Mouse (Mus musculus) MEL (cell line): ENCODE measurements around the gene Prex1. TPM values are rescaled to one million over a fixed set of nuclear protein-coding genes. Genes with fewer than 3 reads are reported as not detected.

Source experiments
- DNase-seq: peaks from one replicate; pipeline ENCODE4 v3.0.0; 2011; ENCODE audit warnings: low read depth, low spot score
- H3K27ac ChIP-seq: 2 replicates; pipeline ENCODE4 v1.5.1; 2012; ENCODE audit warnings: low read depth, mild to moderate bottlenecking, control low read depth, low read length, moderate library complexity; ENCODE audit not compliant: control insufficient read depth
- H3K27me3 ChIP-seq, 2 experiments: fragments of 150-350 bp in 1 of 2; sonication (generic) in 1 of 2; 2 replicates each; pipeline ENCODE4 v1.6.1; 2012; ENCODE audit warnings: low read length in 2 of 2, mild to moderate bottlenecking in 2 of 2, improper control_type of control experiment in 1 of 2, moderate library complexity in 1 of 2; ENCODE audit not compliant: insufficient read depth in 2 of 2, control insufficient read depth in 1 of 2
- H3K36me3 ChIP-seq, 2 experiments: 2 replicates each; pipeline ENCODE4 v1.6.1; 2012 to 2014; ENCODE audit warnings: low read length in 2 of 2, improper control_type of control experiment in 1 of 2, inconsistent platforms in 1 of 2, mild to moderate bottlenecking in 1 of 2; ENCODE audit not compliant: insufficient read depth in 2 of 2, control insufficient read depth in 1 of 2
- H3K4me1 ChIP-seq, 2 experiments: fragments of 150-350 bp in 1 of 2; sonication (generic) in 1 of 2; 2 replicates each; pipeline ENCODE4 v1.6.1; 2012; ENCODE audit warnings: low read length in 2 of 2, improper control_type of control experiment in 1 of 2, mild to moderate bottlenecking in 1 of 2; ENCODE audit not compliant: insufficient read depth in 2 of 2, control insufficient read depth in 1 of 2
- H3K4me3 ChIP-seq, 2 experiments: fragments of 150-350 bp in 1 of 2; sonication (generic) in 1 of 2; 2 replicates each; pipeline ENCODE4 v1.5.1; 2012; ENCODE audit warnings: low read depth in 2 of 2, low read length in 2 of 2, mild to moderate bottlenecking in 2 of 2, moderate library complexity in 2 of 2, control low read depth in 1 of 2, improper control_type of control experiment in 1 of 2; ENCODE audit not compliant: control insufficient read depth in 1 of 2, insufficient read depth in 1 of 2
- H3K79me2 ChIP-seq: 2 replicates; pipeline ENCODE4 v1.6.1; 2012; ENCODE audit warnings: mild to moderate bottlenecking, low read length, moderate library complexity; ENCODE audit not compliant: control insufficient read depth, poor library complexity, insufficient read depth
- H3K9ac ChIP-seq: 2 replicates; pipeline ENCODE4 v1.6.1; 2012; ENCODE audit warnings: low read depth, mild to moderate bottlenecking, control low read depth, low read length, moderate library complexity; ENCODE audit not compliant: control insufficient read depth, poor library complexity, severe bottlenecking
- H3K9me3 ChIP-seq: fragments of 150-350 bp; sonication (generic); replicated peaks from 2 replicates; pipeline ENCODE4 v1.6.1; 2012; ENCODE audit warnings: mild to moderate bottlenecking, low read length, improper control_type of control experiment, moderate library complexity; ENCODE audit not compliant: insufficient read depth
- BHLHE40 ChIP-seq: IDR thresholded peaks from 2 replicates; pipeline ENCODE4 v1.6.1; 2012; ENCODE audit warnings: low read depth, mild to moderate bottlenecking, inconsistent platforms, low read length, improper control_type of control experiment, borderline replicate concordance
- CHD1 ChIP-seq: IDR thresholded peaks from 2 replicates; pipeline ENCODE4 v1.6.1; 2012; ENCODE audit warnings: low read depth, mild to moderate bottlenecking, inconsistent platforms, low read length, improper control_type of control experiment
- CHD2 ChIP-seq: IDR thresholded peaks from 2 replicates; pipeline ENCODE4 v1.6.1; 2011; ENCODE audit warnings: low read length, improper control_type of control experiment
- EP300 ChIP-seq, 2 experiments: IDR thresholded peaks; 2 replicates each; pipeline ENCODE4 v1.6.1; 2011; ENCODE audit warnings: improper control_type of control experiment in 2 of 2, low read length in 2 of 2, low read depth in 1 of 2, mild to moderate bottlenecking in 1 of 2
- ETS1 ChIP-seq: IDR thresholded peaks from 2 replicates; pipeline ENCODE4 v1.6.1; 2012; ENCODE audit warnings: low read depth, mild to moderate bottlenecking, inconsistent platforms, low read length, improper control_type of control experiment, moderate library complexity
- GABPA ChIP-seq: IDR thresholded peaks from 2 replicates; pipeline ENCODE4 v1.6.1; 2012; ENCODE audit warnings: low read depth, mild to moderate bottlenecking, inconsistent platforms, low read length, improper control_type of control experiment, moderate library complexity
- HCFC1 ChIP-seq: IDR thresholded peaks from 2 replicates; pipeline ENCODE4 v1.6.1; 2012; ENCODE audit warnings: low read depth, mild to moderate bottlenecking, inconsistent platforms, low read length, improper control_type of control experiment, moderate library complexity
- JUND ChIP-seq: IDR thresholded peaks from 2 replicates; pipeline ENCODE4 v1.6.1; 2011; ENCODE audit warnings: low read depth, mild to moderate bottlenecking, improper control_type of control experiment, low read length
- MAFK ChIP-seq: IDR thresholded peaks from 2 replicates; pipeline ENCODE4 v1.6.1; 2011; ENCODE audit warnings: low read depth, mild to moderate bottlenecking, low read length, improper control_type of control experiment, borderline replicate concordance
- MAZ ChIP-seq: IDR thresholded peaks from 2 replicates; pipeline ENCODE4 v1.6.1; 2012; ENCODE audit warnings: low read depth, mild to moderate bottlenecking, inconsistent platforms, low read length, improper control_type of control experiment
- MEF2A ChIP-seq: IDR thresholded peaks from 2 replicates; pipeline ENCODE4 v1.6.1; 2014; ENCODE audit warnings: low read depth, mild to moderate bottlenecking, inconsistent platforms, low read length, improper control_type of control experiment; ENCODE audit not compliant: poor library complexity, insufficient replicate concordance, severe bottlenecking; ENCODE audit errors: extremely low read depth
- MXI1 ChIP-seq: IDR thresholded peaks from 2 replicates; pipeline ENCODE4 v1.6.1; 2011; ENCODE audit warnings: mild to moderate bottlenecking, low read depth, low read length, improper control_type of control experiment
- MYC ChIP-seq: IDR thresholded peaks from 2 replicates; pipeline ENCODE4 v1.6.1; 2011; ENCODE audit warnings: low read depth, mild to moderate bottlenecking, low read length, improper control_type of control experiment, moderate library complexity
- NRF1 ChIP-seq: IDR thresholded peaks from 2 replicates; pipeline ENCODE4 v1.6.1; 2014; ENCODE audit warnings: low read depth, mild to moderate bottlenecking, inconsistent platforms, low read length, improper control_type of control experiment, moderate library complexity; ENCODE audit not compliant: poor library complexity, insufficient read depth, severe bottlenecking
- POLR2A ChIP-seq, 2 experiments: IDR thresholded peaks; 2 replicates each; pipeline ENCODE4 v1.6.1; 2011 to 2012; ENCODE audit warnings: low read length in 2 of 2, mild to moderate bottlenecking in 2 of 2, control low read depth in 1 of 2, improper control_type of control experiment in 1 of 2, low read depth in 1 of 2, moderate library complexity in 1 of 2; ENCODE audit not compliant: control insufficient read depth in 1 of 2, insufficient read depth in 1 of 2, poor library complexity in 1 of 2
- POLR2AphosphoS2 ChIP-seq: IDR thresholded peaks from 2 replicates; pipeline ENCODE4 v1.6.1; 2011; ENCODE audit warnings: low read length, improper control_type of control experiment
- POLR2AphosphoS5 ChIP-seq: IDR thresholded peaks from 2 replicates; pipeline ENCODE4 v1.6.1; 2012; ENCODE audit warnings: low read depth, borderline replicate concordance, mild to moderate bottlenecking, inconsistent platforms, low read length, moderate library complexity, mixed read lengths
- RAD21 ChIP-seq: IDR thresholded peaks from 2 replicates; pipeline ENCODE4 v1.6.1; 2011; ENCODE audit warnings: mild to moderate bottlenecking, low read depth, low read length, improper control_type of control experiment
- SIN3A ChIP-seq: IDR thresholded peaks from 2 replicates; pipeline ENCODE4 v1.6.1; 2012; ENCODE audit warnings: low read length, improper control_type of control experiment, inconsistent platforms
- TBP ChIP-seq: IDR thresholded peaks from 2 replicates; pipeline ENCODE4 v1.8.0; 2011; ENCODE audit warnings: low read depth, low read length, improper control_type of control experiment
- TCF12 ChIP-seq: IDR thresholded peaks from 2 replicates; pipeline ENCODE4 v1.6.1; 2014; ENCODE audit warnings: low read depth, mild to moderate bottlenecking, inconsistent platforms, low read length, improper control_type of control experiment, moderate library complexity
- USF1 ChIP-seq: IDR thresholded peaks from 2 replicates; pipeline ENCODE4 v1.6.1; 2014; ENCODE audit warnings: low read depth, mild to moderate bottlenecking, inconsistent platforms, low read length, improper control_type of control experiment, moderate library complexity
- ZC3H11A ChIP-seq: IDR thresholded peaks from 2 replicates; pipeline ENCODE4 v1.6.1; 2012; ENCODE audit warnings: low read depth, mild to moderate bottlenecking, inconsistent platforms, low read length, improper control_type of control experiment
- ZKSCAN1 ChIP-seq: IDR thresholded peaks from 2 replicates; pipeline ENCODE4 v1.6.1; 2012; ENCODE audit warnings: low read depth, mild to moderate bottlenecking, inconsistent platforms, low read length, improper control_type of control experiment, moderate library complexity
- polyA plus RNA-seq, 2 experiments: library from polyadenylated mRNA; stranded (reverse) in 1 of 2; unstranded in 1 of 2; fragments of >175 nt in 1 of 2; fragments of >200 nt in 1 of 2; gene quantifications; 2 replicates each; pipeline versions ENCODE4 v1.2.1 to v1.2.4; 2012; ENCODE audit warnings: low replicate concordance in 2 of 2, low read depth in 1 of 2; ENCODE audit not compliant: insufficient read length in 2 of 2, insufficient read depth in 1 of 2, missing spikeins in 1 of 2
- total RNA-seq: library from RNA; depleted of rRNA; stranded (reverse); fragments of 300-350 nt; gene quantifications from 2 replicates; pipeline ENCODE4 v1.2.3, GENCODE M21; 2012

The Prex1 gene
- total and polyA plus RNA-seq, 3 experiments, result 8.0 to 33.1 (median 15.8) TPM

- TF ChIP-seq ZKSCAN1 (no peak), SIN3A (no peak), HCFC1 (no peak)
- TF ChIP-seq, all 39 proteins: peak for 0
Observed at GRCm38 (mm10) chr2:166646434-166647088, 67.1 kb downstream of the Prex1 start (continued).

GRCm38 (mm10) chr2:166644816-166645215 lies 68.8 kb downstream of the Prex1 start:
- no peak overlapping the region for H3K27ac ChIP-seq
- no peaks in the 10 kb centered on the region for H3K36me3 ChIP-seq
- H3K27me3 ChIP-seq, result no peaks in the 10 kb centered on the region
- no peaks in the 10 kb centered on the region for H3K79me2 ChIP-seq
- no peaks in the 10 kb centered on the region for H3K4me1 ChIP-seq
- H3K9me3 ChIP-seq, result no peaks in the 10 kb centered on the region
- no peak overlapping the region for H3K9ac ChIP-seq
- TF ChIP-seq ETS1 (no peak), MEF2A (no peak), POLR2A (IDR thresholded peaks at IDR 0.05; ENCODE audit: control insufficient read depth in 1 of 2, insufficient read depth in 1 of 2, low read depth in 1 of 2, low read length in 2 of 2, poor library complexity in 1 of 2) (no peak), BHLHE40 (no peak), TBP (no peak), MAFK (no peak), TCF12 (no peak), CHD1 (no peak), GABPA (no peak), NRF1 (no peak), CHD2 (no peak), POLR2AphosphoS2 (no peak), ZC3H11A (no peak), MYC (no peak), USF1 (no peak)
- DNase-seq, result no peak
- H3K4me3 ChIP-seq, result no peak overlapping the region

DNA sequence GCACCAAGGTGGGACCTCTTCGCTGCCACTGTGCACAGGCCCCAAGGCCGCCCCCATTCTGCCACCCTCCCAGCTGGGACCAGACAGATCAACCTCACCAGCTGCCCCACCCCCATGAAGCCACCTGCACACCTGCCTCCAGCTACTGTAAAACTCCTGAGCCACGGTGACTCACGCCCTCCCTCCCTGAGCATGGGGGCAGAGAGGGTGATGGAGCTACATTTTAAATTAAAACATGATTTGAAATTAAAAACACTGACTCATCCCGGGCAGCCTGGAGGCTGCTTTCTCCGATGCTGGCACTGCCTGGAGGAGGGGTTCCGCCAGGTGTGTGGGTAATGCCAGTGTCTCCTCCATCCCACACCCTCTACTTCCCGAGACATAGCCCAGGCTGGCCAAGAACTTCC lies 71.0 kb downstream of the Prex1 start:
- Histone ChIP-seq H3K4me3 (no peak overlapping the region), H3K36me3 (no peaks in the 10 kb centered on the region), H3K9me3 (no peaks in the 10 kb centered on the region), H3K9ac (no peak overlapping the region), H3K27ac (no peak overlapping the region), H3K79me2 (no peaks in the 10 kb centered on the region), H3K27me3 (no peaks in the 10 kb centered on the region), H3K4me1 (no peaks in the 10 kb centered on the region)
- TF ChIP-seq MXI1 (no peak), EP300 (IDR thresholded peaks at IDR 0.05; ENCODE audit: low read depth in 1 of 2, low read length in 2 of 2) (no peak), TCF12 (no peak), ZC3H11A (no peak), SIN3A (no peak), MEF2A (no peak), HCFC1 (no peak), JUND (no peak), ZKSCAN1 (no peak), MAZ (no peak), TBP (no peak), RAD21 (no peak), POLR2AphosphoS5 (no peak), BHLHE40 (no peak)
- DNase-seq, result no peak
